Mouse (Mus musculus) right cerebral cortex, adult 2 months (tissue): Measurements from ENCODE around the gene Tor1a.

Source experiments
- DNase-seq, 2 experiments: peaks; one replicate each; pipeline ENCODE4 v3.0.0; 2021 to 2022; ENCODE audit warnings: low spot score in 2 of 2

The Tor1a gene

DNA sequence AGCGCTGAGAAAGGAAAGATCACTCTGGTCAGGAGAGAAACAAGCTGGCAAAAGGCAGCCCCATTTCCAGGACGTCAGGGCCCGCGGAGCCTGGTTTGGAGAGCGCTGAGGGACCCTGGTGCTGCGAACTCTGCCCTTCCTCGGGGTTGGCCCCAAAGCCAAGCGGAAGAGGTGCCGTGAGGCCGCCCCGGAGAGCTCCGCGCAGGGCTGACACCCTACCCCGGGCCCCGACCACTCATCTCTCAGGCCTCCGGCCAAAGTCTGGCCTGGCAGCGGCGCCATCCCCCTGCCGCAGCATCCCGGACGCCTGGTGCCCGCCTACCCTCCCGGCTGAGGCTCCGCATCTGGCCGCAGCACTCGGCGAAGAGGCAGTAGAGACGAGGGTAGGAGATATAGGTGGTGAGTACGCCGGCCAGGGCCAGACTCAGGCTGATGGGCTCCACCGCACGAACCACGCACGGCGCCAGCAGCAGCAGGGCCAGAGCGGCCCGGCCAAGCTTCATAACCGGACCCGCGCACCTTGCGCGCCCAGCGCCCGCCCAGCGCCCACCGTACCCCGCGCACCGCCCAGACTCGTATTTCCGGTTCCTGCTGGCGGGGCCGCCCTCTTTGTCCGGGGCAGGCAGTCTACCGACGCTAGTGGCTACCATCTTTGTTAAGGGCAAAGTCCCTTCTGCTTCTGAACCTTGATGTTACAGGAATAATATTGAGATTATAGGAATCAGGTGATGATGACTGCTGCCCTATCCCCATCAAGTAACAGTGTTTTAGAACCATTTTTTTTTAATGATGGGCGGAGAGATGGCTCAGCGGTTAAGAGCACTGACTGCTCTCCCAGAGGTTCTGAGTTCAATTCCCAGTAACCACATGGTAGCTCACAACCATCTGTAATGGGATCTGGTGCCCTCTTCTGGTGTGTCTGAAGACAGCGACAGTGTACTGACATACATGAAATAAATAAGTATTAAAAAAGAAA lies at the start of gene Tor1a:
Tor1a (minus strand) TSS at position 582 of the 976 bp plus-strand sequence.
- DNase-seq, result peak; percentile 91 to 93

GRCm38 (mm10) chr2:31013371-31014120 lies 45.8 kb upstream of the Tor1a start:
- no peak for DNase-seq

- no peak for DNase-seq
Measured at GRCm38 (mm10) chr2:31007208-31007607, 39.5 kb upstream of the Tor1a start.

- DNase-seq, result no peak
Measured at GRCm38 (mm10) chr2:31006434-31006833, 38.7 kb upstream of the Tor1a start.

DNA sequence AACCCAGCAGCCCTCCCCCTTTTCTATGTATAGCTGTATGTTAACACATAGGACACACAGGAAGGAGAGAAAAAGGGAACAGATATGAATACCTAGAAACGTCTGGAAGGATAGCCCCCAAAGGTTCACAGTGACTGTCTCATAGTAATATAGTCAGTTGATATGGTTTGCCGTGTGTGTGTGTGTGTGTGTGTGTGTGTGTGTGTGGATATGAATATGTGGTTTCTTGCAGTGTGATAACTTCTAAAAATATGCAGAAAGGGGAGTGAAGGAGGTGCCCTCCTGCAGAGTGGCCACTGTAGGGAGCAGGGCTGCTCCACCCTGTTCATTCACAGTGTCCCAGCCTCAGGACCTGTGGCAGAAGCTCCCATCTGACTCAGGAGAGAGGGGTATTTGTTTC lies 37.7 kb upstream of the Tor1a start:
- no peak for DNase-seq

- DNase-seq, result no peak
Measured at GRCm38 (mm10) chr2:31002857-31003256, 35.1 kb upstream of the Tor1a start.

GRCm38 (mm10) chr2:30998443-30999260 lies 30.9 kb upstream of the Tor1a start:
- DNase-seq, result no peak

DNA sequence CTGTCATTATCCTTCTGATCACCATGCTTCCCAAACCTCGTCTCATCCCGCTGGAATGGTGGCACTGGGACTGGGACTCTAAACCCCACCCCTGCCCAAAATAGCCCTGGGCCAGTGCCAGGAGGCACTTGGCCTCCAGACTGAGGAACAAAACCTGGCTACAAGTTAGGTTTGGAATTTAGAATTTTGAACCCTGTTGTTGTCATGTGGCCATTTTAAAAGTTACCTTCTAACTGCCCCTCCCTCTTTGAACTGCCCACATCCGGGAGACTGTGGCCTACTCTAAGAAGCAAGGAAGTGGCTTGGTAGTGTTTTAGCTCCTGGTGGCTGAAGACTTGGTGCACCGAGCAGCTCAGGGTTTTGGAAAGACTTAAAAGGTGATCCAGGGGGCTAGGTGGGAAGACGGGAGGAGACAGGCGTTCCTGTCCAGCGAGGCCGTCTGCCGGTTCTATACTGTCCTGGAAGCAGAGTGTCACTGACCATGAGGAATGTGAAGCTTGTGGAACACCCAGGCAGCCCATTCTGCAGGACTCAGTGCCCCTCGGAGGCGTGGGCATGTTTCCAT lies 27.8 kb upstream of the Tor1a start:
- no peak for DNase-seq

GRCm38 (mm10) chr2:30994853-30995252 lies 27.1 kb upstream of the Tor1a start:
- DNase-seq, result no peak

DNA sequence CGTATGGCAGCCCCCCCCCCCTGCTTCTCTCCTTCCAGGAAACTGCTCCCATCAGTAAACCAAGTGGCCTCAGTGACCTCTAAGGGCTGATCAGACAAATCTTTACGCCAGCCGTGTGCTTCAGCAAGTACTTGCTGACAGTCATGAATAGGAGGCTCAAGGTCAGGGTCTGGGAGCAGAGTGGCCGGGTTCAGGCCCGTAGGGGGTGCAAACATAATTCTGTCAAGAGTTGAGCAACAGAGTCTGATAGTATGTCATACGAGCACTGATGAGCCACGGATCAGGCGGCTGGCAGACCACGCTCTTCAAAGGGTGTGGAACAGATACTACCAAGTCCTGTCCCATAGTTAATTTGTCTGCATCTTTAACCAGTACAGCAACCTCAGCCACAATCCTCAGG lies 22.5 kb upstream of the Tor1a start:
- no peak for DNase-seq

- DNase-seq, result peak; percentile 44 to 54
Measured at GRCm38 (mm10) chr2:30985111-30986020, 17.6 kb upstream of the Tor1a start.

DNA sequence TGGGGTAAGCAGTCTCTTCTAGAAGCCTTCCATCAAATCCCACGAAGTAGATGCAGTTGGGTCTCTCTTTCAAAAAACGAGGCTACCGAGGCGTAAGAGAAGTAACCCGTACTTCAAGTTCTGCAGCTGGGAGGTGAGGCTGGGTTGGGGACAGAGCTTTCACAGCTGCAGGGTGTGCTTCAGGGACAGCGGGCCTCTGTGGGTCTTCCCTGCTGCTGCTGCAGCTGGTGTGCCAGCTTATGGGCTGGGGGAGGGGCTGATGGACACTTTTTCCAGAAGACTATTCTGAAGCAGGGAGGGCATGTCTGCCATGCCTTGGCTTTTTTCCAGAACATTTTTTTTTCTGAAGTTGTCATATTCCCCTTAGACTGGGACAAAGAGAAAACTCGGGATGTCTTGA lies 15.3 kb upstream of the Tor1a start:
- DNase-seq, result no peak

GRCm38 (mm10) chr2:30981790-30982513 lies 14.2 kb upstream of the Tor1a start, which contains the start of the genes BC005624 and Usp20:
TSS of gene BC005624 (minus strand) at chr2:30982201.
TSS of gene Usp20 (plus strand) at chr2:30982279.
- DNase-seq, result peak; percentile 99 to 100

DNA sequence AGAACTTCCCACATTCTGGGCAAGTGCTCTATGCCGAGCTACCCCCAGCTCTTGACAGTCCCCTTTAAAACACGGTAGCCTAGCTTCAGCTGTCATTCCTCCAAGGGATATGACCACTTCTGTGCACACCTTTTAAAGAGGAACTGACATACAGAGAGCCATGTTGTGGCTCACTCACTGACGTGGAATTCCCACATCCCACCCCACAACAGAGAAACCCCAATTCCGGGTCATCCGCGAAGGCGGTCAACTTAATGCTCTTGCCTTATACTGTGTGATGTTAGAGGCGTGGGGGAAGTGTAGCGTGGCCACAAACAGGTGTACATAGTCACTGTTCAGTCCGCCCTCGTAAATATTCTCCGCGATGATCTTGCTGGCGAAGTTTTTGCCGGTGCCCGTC lies 907 bp downstream of the Tor1a start:
- no peak for DNase-seq

- DNase-seq, result no peak
Measured at GRCm38 (mm10) chr2:30965627-30966026, 2.1 kb downstream of the Tor1a start.

GRCm38 (mm10) chr2:30962570-30963254 lies 5.0 kb downstream of the Tor1a start:
- DNase-seq, result no peak

- no peak for DNase-seq
Measured at GRCm38 (mm10) chr2:30959856-30960255, 7.9 kb downstream of the Tor1a start.

DNA sequence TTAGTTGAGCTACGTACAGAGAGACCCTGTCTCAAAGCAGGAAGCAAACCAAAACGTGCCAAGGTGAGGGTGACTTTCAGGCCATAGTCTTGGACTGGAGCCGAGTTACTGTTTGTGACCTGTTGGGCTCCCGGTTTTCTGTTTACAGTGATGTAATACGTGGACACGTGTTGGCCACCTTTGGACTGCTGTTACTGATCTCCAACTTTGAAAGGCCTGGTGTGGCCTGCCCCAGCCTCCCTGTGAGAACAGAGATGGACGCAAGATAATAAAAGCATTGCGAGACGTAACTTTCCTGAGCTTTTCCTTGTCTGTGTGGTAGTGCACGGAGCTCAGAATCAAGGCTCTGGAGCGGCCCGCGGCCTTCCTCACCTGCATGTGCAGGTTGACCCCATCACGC lies 9.0 kb downstream of the Tor1a start:
- no peak for DNase-seq

DNA sequence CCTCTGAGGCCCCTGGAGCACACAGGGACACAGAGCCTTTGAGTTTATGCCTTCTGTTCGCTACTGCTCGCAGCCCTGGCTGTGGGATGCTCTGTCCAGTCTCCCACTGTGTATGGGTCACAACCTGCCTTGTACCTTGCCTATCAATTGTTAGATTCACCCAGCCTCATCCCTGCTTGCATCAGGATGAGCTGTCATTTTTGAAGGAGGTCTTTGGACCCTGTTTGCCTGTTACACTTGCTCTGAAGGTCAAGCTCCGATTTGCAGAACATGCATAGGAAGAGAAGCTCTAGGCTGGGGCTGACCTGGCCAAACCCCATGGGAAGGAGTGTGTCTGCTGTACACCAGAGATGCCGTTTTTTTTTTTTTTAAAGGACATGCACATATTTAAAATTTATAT lies 10.2 kb downstream of the Tor1a start:
- no peak for DNase-seq
